Mouse (Mus musculus) heart, postnatal 0 days (tissue): ENCODE data around the gene Aatf. TPM values are rescaled to one million over a fixed set of nuclear protein-coding genes. Genes with fewer than 3 reads are reported as not detected.

Experiments used
- ATAC-seq: fragments of 200-750 bp; cut with Nextera tagmentation; 2 replicates; pipeline ENCODE4 v1.8.0; 2017; ENCODE audit warnings: low read depth, moderate number of reproducible peaks, moderate library complexity; ENCODE audit not compliant: insufficient read depth
- DNase-seq: peaks from one replicate; pipeline ENCODE4 v3.0.0-alpha.2; 2016; ENCODE audit warnings: low spot score
- H3K27ac ChIP-seq: fragments of 300-500 bp; sonication (generic); 2 replicates; pipeline ENCODE4 v1.5.1; 2014; ENCODE audit warnings: low read depth, mild to moderate bottlenecking
- H3K27me3 ChIP-seq: fragments of 300-500 bp; sonication (generic); 2 replicates; pipeline ENCODE4 v1.6.1; 2014; ENCODE audit warnings: low read length, mixed read lengths; ENCODE audit not compliant: control insufficient read depth, insufficient read depth
- H3K36me3 ChIP-seq: fragments of 300-500 bp; sonication (generic); replicated peaks from 2 replicates; pipeline ENCODE4 v1.6.1; 2014; ENCODE audit warnings: low read length, mixed read lengths; ENCODE audit not compliant: control insufficient read depth, insufficient read depth
- H3K4me1 ChIP-seq: fragments of 300-500 bp; sonication (generic); 2 replicates; pipeline ENCODE4 v1.6.1; 2014; ENCODE audit warnings: antibody characterized with exemption; ENCODE audit not compliant: control insufficient read depth, insufficient read depth
- H3K4me2 ChIP-seq: fragments of 300-500 bp; sonication (generic); 2 replicates; pipeline ENCODE4 v1.6.1; 2014; ENCODE audit warnings: low read depth, mild to moderate bottlenecking, low read length, moderate library complexity
- H3K4me3 ChIP-seq: fragments of 300-500 bp; sonication (generic); 2 replicates; pipeline ENCODE4 v1.5.1; 2014; ENCODE audit warnings: low read depth, low read length
- H3K9ac ChIP-seq: fragments of 300-500 bp; sonication (generic); replicated peaks from 2 replicates; pipeline ENCODE4 v1.6.1; 2014; ENCODE audit warnings: low read depth, low read length, mixed read lengths
- H3K9me3 ChIP-seq: fragments of 300-500 bp; sonication (generic); replicated peaks from 2 replicates; pipeline ENCODE4 v1.6.1; 2016; ENCODE audit warnings: low read length; ENCODE audit not compliant: control insufficient read depth
- CTCF ChIP-seq: IDR thresholded peaks from 2 replicates; pipeline ENCODE4 v1.5.1; 2016; ENCODE audit warnings: antibody characterized with exemption, control low read depth, low read depth
- EP300 ChIP-seq: IDR thresholded peaks from 2 replicates; pipeline ENCODE4 v1.6.1; 2016; ENCODE audit warnings: antibody characterized with exemption, low read depth
- WGBS: fragments of 180-500 bp; shearing (Covaris S2); extraction: QIAGEN DNeasy Blood & Tissue Kit; methylation state at CpG from one replicate; pipeline ENCODE4 v1.1.7; 2014; 5-methylcytosine and 5-hydroxymethylcytosine counted together
- polyA plus RNA-seq: library from polyadenylated mRNA; unstranded; fragments of >200 nt; fragmentation: Nextera tagmentation; extraction: Ambion mirVana; gene quantifications from 2 replicates; pipeline ENCODE4 v1.2.1, GENCODE M21; 2015
- total RNA-seq: library from RNA; depleted of rRNA; stranded (reverse); fragments of >200 nt; gene quantifications from 2 replicates; pipeline ENCODE4 v1.2.3, GENCODE M21; 2014; ENCODE audit warnings: low replicate concordance

Gene Aatf
- total and polyA plus RNA-seq, 2 experiments from 2014 or later, result 7.1 to 16.3 TPM

DNA sequence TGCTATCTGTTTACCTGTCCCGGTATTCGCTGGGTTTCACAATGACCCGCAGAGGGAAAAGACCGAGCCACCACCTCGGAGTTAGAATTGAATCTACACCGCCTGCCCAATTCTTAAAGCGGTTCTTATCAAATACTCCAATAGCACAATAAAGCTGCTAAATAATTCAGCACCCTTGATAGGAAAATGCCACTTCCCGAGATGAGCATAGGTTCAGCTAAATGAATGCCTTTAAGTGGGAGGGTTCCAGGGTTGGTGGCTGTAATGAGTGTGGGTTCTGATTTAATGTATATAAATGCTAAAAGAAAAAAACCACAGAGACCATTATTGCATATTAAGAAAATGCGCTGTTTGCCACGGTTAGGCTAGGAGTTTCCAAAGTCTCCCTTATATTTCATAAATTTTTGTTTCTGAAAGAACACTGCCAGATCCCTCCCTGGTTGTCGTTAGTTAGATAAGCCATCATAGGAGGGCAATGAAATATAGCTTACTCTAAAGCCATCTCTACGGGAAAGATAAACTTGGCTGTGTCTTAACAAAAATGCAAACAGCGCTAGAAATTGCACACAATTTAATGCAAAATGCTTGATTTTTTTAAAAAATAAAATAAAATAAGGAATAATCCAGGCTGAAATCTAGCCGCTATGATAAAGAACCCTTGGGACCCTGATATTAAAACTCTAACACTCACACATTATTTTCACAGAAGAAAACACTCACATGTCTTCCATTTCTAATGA, 3.3 kb upstream of the Aatf start:
- no peak for DNase-seq
- TF ChIP-seq CTCF (no peak), EP300 (no peak)
- Histone ChIP-seq H3K27me3 (peaks cover 75% of the 10 kb centered on the region), H3K9me3 (no peaks in the 10 kb centered on the region), H3K4me2 (no peak overlapping the region), H3K4me1 (peaks cover 15% of the 10 kb centered on the region), H3K4me3 (no peak overlapping the region), H3K36me3 (no peaks in the 10 kb centered on the region), H3K27ac (no peak overlapping the region), H3K9ac (no peak overlapping the region)
- 16% methylated on average over 14 of the region's 14 CpGs for WGBS
- no peak for ATAC-seq

GRCm38 (mm10) chr11:84512031-84512430, 1.3 kb downstream of the Aatf start:
- DNase-seq (no peak), ATAC-seq (no peak)
- Histone ChIP-seq H3K9me3 (no peaks in the 10 kb centered on the region), H3K4me1 (peaks cover 15% of the 10 kb centered on the region), H3K27ac (no peak overlapping the region), H3K27me3 (peaks cover 31% of the 10 kb centered on the region), H3K4me3 (no peak overlapping the region), H3K9ac (0 out of 2 replicates have a peak overlapping the region, but pooled peaks have one; percentile 70), H3K4me2 (peak overlapping the region; percentile 98; the same call in 1 of the 2 replicates), H3K36me3 (peaks cover 27% of the 10 kb centered on the region)
- 80% methylated on average over 1 of the region's 1 CpGs for WGBS
- TF ChIP-seq EP300 (no peak), CTCF (no peak)

- Histone ChIP-seq H3K4me1 (no peaks in the 10 kb centered on the region), H3K27me3 (no peaks in the 10 kb centered on the region), H3K36me3 (peaks cover 29% of the 10 kb centered on the region), H3K9ac (no peak overlapping the region), H3K4me2 (no peak overlapping the region), H3K9me3 (no peaks in the 10 kb centered on the region), H3K4me3 (no peak overlapping the region), H3K27ac (no peak overlapping the region)
- ATAC-seq (no peak), DNase-seq (no peak)
- TF ChIP-seq CTCF (no peak), EP300 (no peak)
- 94% methylated on average over 1 of the region's 1 CpGs for WGBS
Measured at GRCm38 (mm10) chr11:84504296-84504695, 9.0 kb downstream of the Aatf start.

GRCm38 (mm10) chr11:84497944-84498343, 15.4 kb downstream of the Aatf start:
- no peak for ATAC-seq
- Histone ChIP-seq H3K36me3 (peaks cover 10% of the 10 kb centered on the region; the same call in 1 of the 2 replicates), H3K27me3 (no peaks in the 10 kb centered on the region), H3K4me2 (no peak overlapping the region), H3K27ac (no peak overlapping the region), H3K9me3 (no peaks in the 10 kb centered on the region), H3K4me3 (no peak overlapping the region), H3K4me1 (no peaks in the 10 kb centered on the region), H3K9ac (no peak overlapping the region)
- 74% methylated on average over 2 of the region's 2 CpGs for WGBS
- no peak for DNase-seq
- TF ChIP-seq EP300 (no peak), CTCF (peak; percentile 39; the same call in 1 of the 2 replicates)

- Histone ChIP-seq H3K4me3 (no peak overlapping the region), H3K4me1 (no peaks in the 10 kb centered on the region), H3K9ac (no peak overlapping the region), H3K4me2 (no peak overlapping the region), H3K9me3 (no peaks in the 10 kb centered on the region), H3K27me3 (no peaks in the 10 kb centered on the region), H3K27ac (no peak overlapping the region), H3K36me3 (peaks cover 12% of the 10 kb centered on the region)
- no peak for DNase-seq
- TF ChIP-seq CTCF (no peak), EP300 (no peak)
- no peak for ATAC-seq
Measured at GRCm38 (mm10) chr11:84496901-84497300, 16.4 kb downstream of the Aatf start.

GRCm38 (mm10) chr11:84495774-84496173, 17.5 kb downstream of the Aatf start:
- Histone ChIP-seq H3K4me2 (no peak overlapping the region), H3K36me3 (peaks cover 23% of the 10 kb centered on the region), H3K4me1 (no peaks in the 10 kb centered on the region), H3K4me3 (no peak overlapping the region), H3K9ac (no peak overlapping the region), H3K9me3 (no peaks in the 10 kb centered on the region), H3K27ac (no peak overlapping the region), H3K27me3 (no peaks in the 10 kb centered on the region)
- DNase-seq, result no peak
- 81% methylated on average over 4 of the region's 4 CpGs for WGBS
- no peak for ATAC-seq
- TF ChIP-seq EP300 (no peak), CTCF (no peak)
